Mouse (Mus musculus): ENCODE data around the gene Gm49396.
A peak's percentile ranks its signal among the peaks of the same experiment; 100 is the strongest.

Gm49396 gene

DNA sequence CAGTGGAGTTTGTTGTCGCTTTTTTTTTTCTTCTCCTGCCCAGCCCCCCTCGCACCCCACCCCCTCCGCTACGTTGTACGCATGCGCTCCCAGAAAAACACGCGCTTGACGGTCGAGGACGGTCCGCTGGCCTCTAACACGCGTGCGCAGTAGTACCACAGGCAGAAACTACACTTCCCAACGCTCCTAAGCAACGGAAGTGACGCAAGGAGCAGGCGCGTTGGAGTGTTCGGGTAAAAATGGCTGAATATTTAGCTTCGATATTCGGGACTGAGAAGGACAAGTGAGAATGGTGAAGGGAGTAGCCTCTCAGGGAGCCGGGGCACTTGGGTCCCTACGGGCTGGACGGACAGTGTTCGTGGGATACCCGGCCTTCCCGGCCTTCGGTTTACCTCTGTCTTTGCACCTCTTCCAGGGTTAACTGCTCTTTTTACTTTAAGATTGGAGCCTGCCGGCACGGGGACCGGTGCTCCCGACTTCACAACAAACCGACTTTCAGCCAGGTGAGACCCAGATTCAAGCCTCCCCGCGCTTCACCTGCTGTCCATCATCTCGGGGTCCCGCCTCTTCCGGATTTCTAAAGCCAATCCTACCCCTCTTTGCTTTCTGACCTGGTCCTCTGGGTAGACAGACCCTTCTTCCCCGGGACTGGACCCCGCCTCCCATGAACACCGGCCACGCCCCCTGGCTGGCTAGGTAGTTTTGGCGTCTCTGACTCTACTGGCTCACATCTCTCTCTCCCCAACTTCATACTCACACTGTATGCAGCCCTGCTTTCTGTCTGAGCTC lies at the start of gene Gm49396, which contains the start of the genes U2af1l4 and Psenen:
Gene Gm49396, plus strand, starts transcription at position 228 of the 789 bp plus-strand sequence.
Gene U2af1l4, plus strand, starts transcription at position 185 of the 789 bp plus-strand sequence.
Gene Psenen, minus strand, starts transcription at position 511 of the 789 bp plus-strand sequence.
- peak; percentile 98 for DNase-seq (ENCODE audit: low read depth)

GRCm38 (mm10) chr7:30515003-30515760 lies 48.0 kb upstream of the Gm49396 start:
- no peak for DNase-seq (ENCODE audit: low read depth)

DNA sequence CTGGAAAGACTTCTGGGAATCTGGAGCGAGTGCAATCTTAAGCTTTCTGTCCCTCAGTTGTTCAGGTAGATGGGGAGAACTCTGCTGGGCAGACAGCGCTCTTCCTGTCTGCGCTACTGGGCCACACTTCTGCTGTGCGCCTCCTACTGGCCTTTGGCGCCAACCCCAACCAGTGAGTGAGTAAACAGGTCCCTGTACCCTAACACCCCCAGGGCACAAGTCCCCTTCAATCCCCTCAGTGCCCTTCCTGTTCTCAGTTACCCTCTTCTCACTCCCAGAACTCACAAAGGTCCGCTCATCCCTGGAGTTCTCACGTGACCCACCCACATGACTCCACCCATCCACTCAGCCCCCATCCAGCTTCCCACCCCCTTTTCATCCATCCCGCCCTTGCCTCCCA lies 44.8 kb upstream of the Gm49396 start:
- DNase-seq (ENCODE audit: low read depth): no peak

GRCm38 (mm10) chr7:30520396-30520795 lies 42.7 kb upstream of the Gm49396 start:
- DNase-seq (ENCODE audit: low read depth): no peak

DNA sequence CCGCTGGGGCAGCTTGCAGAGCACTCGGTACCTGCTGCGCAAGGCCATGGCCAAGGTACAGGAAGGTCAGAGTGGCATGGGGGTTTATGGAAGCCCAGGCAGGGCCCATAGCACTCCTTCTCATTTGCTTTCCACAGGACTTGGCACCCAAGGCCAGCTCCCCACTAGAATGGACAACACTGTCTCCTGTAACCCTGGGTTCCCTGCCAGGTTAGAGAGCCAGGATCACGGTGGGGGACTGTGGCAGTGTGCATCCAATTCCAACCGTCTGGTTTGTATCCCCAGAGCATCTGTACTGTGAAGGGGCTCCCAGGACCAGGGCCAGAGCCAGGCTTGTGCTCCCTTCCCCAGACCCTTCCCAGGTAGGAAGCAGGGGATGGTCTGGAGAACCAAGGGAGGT lies 42.3 kb upstream of the Gm49396 start:
- no peak for DNase-seq (ENCODE audit: low read depth)

GRCm38 (mm10) chr7:30522871-30523270 lies 40.3 kb upstream of the Gm49396 start:
- no peak for DNase-seq (ENCODE audit: low read depth)

DNA sequence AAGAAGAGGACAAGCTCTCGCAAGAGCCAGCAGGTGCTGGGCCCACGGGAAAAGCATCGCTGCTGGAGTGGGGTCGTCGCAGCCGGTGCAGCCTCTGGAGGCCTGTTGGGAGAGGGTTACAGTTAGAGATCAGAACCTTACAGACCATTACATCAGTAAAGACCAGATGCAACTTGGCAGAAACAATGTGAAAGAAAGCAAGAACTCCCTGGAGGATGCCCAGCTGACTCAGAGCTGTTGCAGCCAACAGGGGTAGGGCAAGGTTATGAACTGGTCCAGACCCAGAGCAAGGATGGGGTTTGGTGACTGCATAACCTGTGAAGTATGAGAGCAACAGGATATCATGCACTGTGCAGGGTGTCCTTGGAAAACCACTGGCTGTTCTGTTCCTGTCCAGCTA lies 38.7 kb upstream of the Gm49396 start:
- DNase-seq (ENCODE audit: low read depth): no peak

DNA sequence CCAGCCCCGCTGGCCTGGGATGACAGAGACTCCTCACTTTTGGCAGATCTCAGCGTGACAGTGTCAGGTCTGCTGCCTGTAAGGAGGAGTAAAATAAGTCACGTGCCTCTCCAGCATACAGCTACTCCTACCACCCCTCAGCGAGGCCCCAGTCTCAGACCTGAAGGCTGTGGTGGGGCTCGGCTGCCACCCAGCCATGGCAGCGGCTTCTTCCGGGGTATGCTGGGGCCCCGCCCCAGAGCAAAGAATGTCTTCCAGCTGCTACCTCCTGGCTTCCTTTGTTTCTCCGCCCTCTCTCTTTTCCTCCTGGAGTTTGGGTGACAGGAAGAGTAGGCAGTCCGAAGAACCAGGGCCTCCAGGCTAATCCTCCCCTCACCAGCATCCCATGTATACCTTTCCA lies 37.2 kb upstream of the Gm49396 start:
- DNase-seq (ENCODE audit: low read depth): no peak

DNA sequence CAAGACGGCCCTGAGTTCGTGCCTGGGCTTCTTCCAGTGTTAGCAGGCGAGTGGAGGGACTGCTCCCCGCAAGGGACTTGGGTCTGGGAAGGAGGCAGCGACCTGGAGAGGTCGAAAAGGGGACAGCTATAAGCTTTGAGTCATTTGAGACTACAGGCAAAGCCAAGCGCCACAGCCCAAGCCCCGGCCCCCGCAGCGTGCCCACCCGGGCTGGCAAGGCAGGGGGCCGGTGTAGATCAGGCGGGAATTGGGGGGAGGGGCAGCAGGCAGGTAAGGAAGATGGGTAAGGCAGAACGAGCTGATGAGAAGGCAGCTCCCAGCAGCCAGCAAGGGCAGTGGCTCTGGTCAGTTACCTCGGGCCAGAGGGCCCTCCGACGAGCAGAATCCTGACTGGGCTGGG lies 36.7 kb upstream of the Gm49396 start:
- DNase-seq (ENCODE audit: low read depth): no peak

DNA sequence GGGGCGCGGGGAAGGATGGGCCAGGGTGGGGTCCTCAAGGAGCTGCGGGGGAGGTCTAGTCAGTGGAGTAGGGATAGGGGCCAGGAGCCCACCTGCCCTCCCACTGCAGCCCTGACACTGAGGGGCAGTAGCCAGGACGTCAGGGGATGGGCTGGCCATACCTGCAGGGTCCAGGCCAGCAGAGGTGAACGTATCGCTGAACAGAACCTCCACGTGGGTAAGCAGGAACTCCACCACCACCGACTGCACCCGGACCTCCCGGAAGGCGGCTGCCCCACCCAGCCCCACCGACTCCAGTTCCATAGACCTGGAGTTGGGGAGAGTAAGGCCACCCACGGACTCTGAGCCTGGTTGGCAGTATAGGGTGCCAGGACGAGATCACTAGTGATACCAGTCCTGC lies 36.2 kb upstream of the Gm49396 start:
- no peak for DNase-seq (ENCODE audit: low read depth)

- DNase-seq (ENCODE audit: low read depth): no peak
Observed at GRCm38 (mm10) chr7:30531291-30531815, 31.8 kb upstream of the Gm49396 start.

DNA sequence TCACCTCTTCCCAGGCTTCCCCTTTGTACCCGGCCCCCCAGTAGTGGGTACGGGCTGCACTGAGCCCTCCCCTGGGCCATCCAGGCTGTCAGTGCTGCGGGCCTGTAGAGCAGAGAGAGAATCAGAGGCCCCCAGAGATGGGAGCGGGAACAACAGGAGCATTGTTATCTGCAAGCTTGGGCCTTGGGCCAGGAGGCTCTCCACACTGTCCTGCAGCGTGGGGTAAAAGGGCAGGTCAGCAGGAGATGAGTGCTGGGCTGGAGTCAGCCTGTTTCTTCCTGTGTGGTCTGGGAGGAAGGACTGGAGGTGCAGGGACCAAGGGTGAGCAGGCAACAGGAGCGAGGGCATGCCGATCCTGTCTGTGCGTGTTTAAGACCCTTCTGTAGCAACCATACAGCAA lies 30.2 kb upstream of the Gm49396 start:
- DNase-seq (ENCODE audit: low read depth): no peak

DNA sequence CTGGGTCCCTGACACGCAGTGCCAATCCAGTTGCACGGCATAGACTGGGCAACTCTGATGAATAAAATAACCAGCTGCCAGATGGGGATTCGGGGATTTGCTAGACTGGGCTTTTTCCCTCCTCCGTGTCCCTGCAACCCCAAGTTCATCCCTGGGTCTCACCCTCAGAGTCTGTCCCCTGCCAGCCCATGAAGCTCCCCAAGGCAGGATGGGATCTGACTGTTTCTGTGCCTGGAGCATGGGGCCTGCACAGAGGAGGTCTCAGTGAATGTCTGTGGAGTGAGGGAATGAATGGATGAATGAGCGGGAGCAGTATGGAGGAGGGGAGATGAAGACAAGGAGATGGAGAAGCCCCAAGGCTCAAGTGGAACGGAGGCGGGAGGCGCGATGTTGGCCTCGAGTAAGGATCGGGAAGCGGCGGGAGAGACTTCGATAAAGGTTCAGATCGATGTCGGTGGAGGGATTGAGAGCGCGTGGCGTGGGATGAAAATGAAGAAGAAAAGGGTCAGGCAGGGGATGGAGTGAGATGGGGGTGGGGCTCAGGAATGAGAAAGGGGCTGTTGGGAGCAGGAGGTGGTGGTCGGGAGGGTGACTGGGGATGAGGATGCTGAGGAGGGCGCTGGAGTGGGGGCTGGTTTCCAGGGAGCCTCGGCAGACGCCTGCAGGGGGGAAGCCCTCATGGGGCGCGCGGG lies 29.1 kb upstream of the Gm49396 start:
- DNase-seq (ENCODE audit: low read depth): no peak

- DNase-seq (ENCODE audit: low read depth): peak; percentile 97
Observed at GRCm38 (mm10) chr7:30534633-30535577, 28.2 kb upstream of the Gm49396 start, which contains the start of gene Arhgap33. TSS of gene Arhgap33 (minus strand) at chr7:30535060.

GRCm38 (mm10) chr7:30540572-30540971 lies 22.6 kb upstream of the Gm49396 start:
- no peak for DNase-seq (ENCODE audit: low read depth)

- DNase-seq (ENCODE audit: low read depth): no peak
Observed at GRCm38 (mm10) chr7:30544327-30544726, 18.8 kb upstream of the Gm49396 start.

- DNase-seq (ENCODE audit: low read depth): no peak
Observed at GRCm38 (mm10) chr7:30549880-30550279, 13.3 kb upstream of the Gm49396 start.

DNA sequence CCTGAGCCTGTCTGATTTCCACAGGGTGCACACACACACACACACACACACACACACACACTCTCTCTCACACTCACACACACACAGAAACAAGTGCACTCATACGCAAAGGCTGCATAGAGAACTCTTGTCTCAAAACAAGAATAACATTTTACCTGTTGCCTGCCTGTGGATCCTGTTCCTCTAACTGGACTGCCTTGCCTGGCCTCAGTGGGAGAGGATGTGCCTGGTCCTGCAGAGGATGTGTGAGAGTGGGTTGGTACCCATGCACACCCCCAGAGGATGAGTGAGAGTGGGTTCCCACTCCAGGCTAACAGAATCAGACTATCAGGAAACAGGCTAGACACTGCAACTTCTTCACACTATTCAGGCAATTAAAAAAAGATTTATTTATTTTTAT lies 12.5 kb upstream of the Gm49396 start:
- DNase-seq (ENCODE audit: low read depth): no peak

- DNase-seq (ENCODE audit: low read depth): no peak
Observed at GRCm38 (mm10) chr7:30551445-30552101, 11.6 kb upstream of the Gm49396 start.

Data from naive thymus-derived CD4-positive, alpha-beta T cell, adult 2 months (primary cell).